Mouse (Mus musculus): Measurements from ENCODE around the gene Acot7. TPM values are rescaled to one million over a fixed set of nuclear protein-coding genes. Genes with fewer than 3 reads are reported as not detected.

The Acot7 gene
- polyA plus RNA-seq, 1 experiment from 2014 or later = 269 TPM

DNA sequence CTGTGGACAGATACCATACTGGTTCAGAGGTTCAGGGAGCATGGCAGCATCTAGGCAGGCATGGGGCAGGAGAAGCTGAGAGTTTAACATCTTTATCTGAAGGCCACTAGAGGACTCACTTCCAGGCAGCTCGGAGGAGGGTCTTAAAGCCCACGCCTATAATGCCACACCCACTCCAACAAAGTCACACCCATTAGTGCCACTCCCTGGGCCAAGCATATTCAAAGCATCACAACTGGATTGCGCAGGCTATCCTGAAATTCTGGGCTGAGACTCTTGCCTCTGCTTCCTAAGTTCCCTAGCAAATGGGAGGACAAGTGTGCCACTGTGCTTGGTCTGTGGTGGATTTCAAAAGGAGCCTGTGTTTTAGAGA is 7.2 kb downstream of the Acot7 start:
- Histone ChIP-seq H3K36me3 (ENCODE audit: control insufficient read depth, insufficient read depth) (no peaks in the 10 kb centered on the region), H3K4me1 (replicated peaks; ENCODE audit: control insufficient read depth, insufficient read depth, low read length) (peaks cover 27% of the 10 kb centered on the region), H3K9me3 (ENCODE audit: control insufficient read depth, low read length) (no peaks in the 10 kb centered on the region), H3K9ac (replicated peaks; ENCODE audit: low read depth, low read length) (peak overlapping the region; percentile 28; the same call in 1 of the 2 replicates), H3K27me3 (replicated peaks; ENCODE audit: control insufficient read depth, insufficient read depth, low read length) (no peaks in the 10 kb centered on the region), H3K27ac (ENCODE audit: low read length) (peak overlapping the region; percentile 64), H3K4me3 (replicated peaks; ENCODE audit: low read length) (no peak overlapping the region), H3K4me2 (ENCODE audit: low read length) (peak overlapping the region; percentile 30)
- peak; percentile 47 for ATAC-seq
- WGBS = 6% methylated on average over 3 of the region's 3 CpGs

DNA sequence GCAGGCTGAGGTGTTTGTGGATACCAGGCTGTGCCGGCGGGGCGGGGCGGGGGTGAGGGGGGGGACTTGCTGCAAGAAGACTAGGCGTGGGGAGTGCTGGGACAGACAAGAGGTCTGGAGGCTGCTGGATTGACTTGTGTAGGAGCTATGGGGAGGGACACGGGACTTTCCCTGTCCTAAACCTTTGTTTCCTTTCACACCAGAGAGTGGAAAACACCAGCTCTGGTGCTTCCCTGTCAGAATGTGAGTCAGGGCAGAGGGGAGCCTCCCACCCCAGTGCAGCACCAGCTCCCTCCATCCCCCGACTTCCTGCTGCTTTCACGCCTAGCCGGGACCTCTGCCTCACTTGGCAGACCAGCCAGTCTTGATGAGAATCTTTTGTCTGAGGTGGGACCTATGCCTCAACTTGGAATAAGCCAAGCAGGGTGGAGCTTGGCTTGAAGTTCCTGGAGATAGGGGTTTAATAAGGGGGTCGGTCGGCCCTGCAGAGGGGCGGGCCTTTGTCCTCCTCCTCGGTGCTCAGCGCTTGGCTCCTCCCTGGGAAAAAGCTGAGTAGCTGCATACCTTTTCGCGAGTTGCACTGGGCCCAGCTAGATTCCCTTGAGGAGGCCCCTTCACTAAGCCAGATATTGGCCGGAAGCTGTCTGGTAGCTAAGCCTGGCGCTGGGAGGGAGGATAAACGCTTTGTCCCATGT is 7.7 kb downstream of the Acot7 start:
- H3K9ac ChIP-seq (replicated peaks; ENCODE audit: low read depth, low read length) = peak overlapping the region; percentile 28
- no peak overlapping the region for H3K4me3 ChIP-seq (replicated peaks; ENCODE audit: low read length)
- peak overlapping the region; percentile 30 for H3K4me2 ChIP-seq (ENCODE audit: low read length)
- peaks cover 25% of the 10 kb centered on the region for H3K4me1 ChIP-seq (replicated peaks; ENCODE audit: control insufficient read depth, insufficient read depth, low read length)
- no peaks in the 10 kb centered on the region for H3K36me3 ChIP-seq (ENCODE audit: control insufficient read depth, insufficient read depth)
- peak; percentile 70 for ATAC-seq
- WGBS = 3% methylated on average over 19 of the region's 19 CpGs
- H3K9me3 ChIP-seq (ENCODE audit: control insufficient read depth, low read length) = no peaks in the 10 kb centered on the region
- H3K27me3 ChIP-seq (replicated peaks; ENCODE audit: control insufficient read depth, insufficient read depth, low read length) = no peaks in the 10 kb centered on the region
- H3K27ac ChIP-seq (ENCODE audit: low read length) = peak overlapping the region; percentile 64

DNA sequence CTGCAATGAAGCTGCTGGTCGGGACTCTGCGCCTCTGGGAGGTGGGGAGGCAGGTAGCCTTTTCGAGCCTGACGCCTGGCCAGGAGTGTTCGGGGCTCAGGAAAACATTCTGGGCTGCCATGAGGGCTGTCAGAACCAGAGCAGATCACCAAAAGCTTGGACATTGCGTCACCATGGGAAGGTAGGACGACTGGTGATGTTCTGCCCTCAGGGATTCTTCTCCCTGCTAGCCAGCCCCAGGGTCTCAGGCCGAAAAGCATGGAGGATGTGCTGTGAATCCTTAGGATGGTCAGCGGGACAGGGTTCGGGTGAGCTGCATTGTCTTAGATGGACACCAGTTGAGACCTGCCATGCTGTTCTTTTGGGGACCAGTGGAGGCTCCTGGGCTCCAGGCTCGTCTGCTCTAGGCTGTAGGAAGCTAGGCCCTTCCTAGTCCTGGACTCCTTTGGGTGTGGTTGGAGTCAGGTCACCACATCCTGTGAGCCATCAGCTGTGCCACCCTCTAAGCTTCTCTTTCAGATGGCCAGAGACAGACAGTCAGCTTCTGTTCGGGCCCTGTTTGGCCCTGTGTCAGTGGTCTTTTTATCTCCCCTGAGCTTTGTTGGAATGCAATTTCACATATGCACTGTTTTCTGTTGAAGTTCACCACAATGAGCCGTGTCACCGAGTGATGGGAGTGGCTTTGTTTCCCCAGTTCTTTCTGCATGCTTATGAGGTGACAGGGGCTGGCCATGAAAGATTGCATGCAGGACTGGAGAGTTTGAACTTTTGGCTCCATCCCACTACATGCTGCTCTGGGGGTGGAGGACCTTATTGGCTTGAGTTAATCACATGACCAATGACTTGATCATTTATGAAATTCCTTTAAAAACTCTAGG is 8.5 kb downstream of the Acot7 start:
- Histone ChIP-seq H3K27me3 (replicated peaks; ENCODE audit: control insufficient read depth, insufficient read depth, low read length) (no peaks in the 10 kb centered on the region), H3K4me2 (ENCODE audit: low read length) (peak overlapping the region; percentile 30), H3K9ac (replicated peaks; ENCODE audit: low read depth, low read length) (peak overlapping the region; percentile 28), H3K36me3 (ENCODE audit: control insufficient read depth, insufficient read depth) (no peaks in the 10 kb centered on the region), H3K4me1 (replicated peaks; ENCODE audit: control insufficient read depth, insufficient read depth, low read length) (peaks cover 25% of the 10 kb centered on the region), H3K9me3 (ENCODE audit: control insufficient read depth, low read length) (no peaks in the 10 kb centered on the region), H3K4me3 (replicated peaks; ENCODE audit: low read length) (no peak overlapping the region), H3K27ac (ENCODE audit: low read length) (peak overlapping the region; percentile 64; the same call in 1 of the 2 replicates)
- WGBS = 30% methylated on average over 14 of the region's 14 CpGs
- ATAC-seq = no peak

DNA sequence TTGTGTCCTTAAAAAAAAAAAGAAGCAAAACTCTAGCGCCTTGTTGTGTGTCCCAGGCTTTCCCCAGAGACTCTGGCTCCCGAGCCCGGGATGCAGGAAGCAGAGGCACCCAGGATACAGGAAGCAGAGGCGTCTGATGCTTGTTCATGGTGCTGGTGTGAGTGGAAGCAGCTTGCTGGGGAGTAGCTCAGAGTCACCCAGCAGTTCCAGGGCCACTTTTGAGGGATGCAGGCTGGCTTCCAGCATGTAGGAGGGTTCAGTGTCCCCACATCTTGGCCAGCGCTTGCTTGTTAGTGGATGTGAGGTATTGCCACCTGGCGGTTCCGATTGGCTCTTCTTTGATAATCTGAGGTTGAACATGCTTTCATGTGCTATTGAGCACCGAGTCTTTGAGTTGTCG is 9.2 kb downstream of the Acot7 start:
- no peak overlapping the region for H3K27ac ChIP-seq (ENCODE audit: low read length)
- no peaks in the 10 kb centered on the region for H3K9me3 ChIP-seq (ENCODE audit: control insufficient read depth, low read length)
- H3K4me2 ChIP-seq (ENCODE audit: low read length) = no peak overlapping the region
- no peak for ATAC-seq
- no peaks in the 10 kb centered on the region for H3K36me3 ChIP-seq (ENCODE audit: control insufficient read depth, insufficient read depth)
- peaks cover 25% of the 10 kb centered on the region for H3K4me1 ChIP-seq (replicated peaks; ENCODE audit: control insufficient read depth, insufficient read depth, low read length)
- no peaks in the 10 kb centered on the region for H3K27me3 ChIP-seq (replicated peaks; ENCODE audit: control insufficient read depth, insufficient read depth, low read length)
- 81% methylated on average over 9 of the region's 9 CpGs for WGBS
- H3K4me3 ChIP-seq (replicated peaks; ENCODE audit: low read length) = no peak overlapping the region
- no peak overlapping the region for H3K9ac ChIP-seq (replicated peaks; ENCODE audit: low read depth, low read length)

DNA sequence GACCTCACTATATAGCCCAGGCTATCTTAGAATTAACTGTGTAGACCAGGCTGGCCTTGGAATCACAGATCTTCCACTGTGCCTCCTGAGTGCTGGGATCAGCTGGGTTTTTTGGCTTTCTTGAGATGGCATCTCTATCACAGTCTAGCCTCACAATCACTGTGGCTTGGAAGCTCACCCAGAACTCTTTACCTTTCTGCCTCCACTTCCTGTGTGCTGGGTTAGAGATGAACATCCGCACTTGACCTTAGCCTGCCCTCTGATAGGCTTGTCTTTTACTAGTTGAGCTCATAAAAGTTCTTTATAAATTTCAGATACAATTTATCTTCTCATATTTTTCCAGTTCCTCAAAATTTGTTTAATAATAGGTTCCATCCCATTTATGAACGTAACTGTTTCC is 10.7 kb downstream of the Acot7 start:
- ATAC-seq = no peak
- H3K4me3 ChIP-seq (replicated peaks; ENCODE audit: low read length) = no peak overlapping the region
- H3K27me3 ChIP-seq (replicated peaks; ENCODE audit: control insufficient read depth, insufficient read depth, low read length) = no peaks in the 10 kb centered on the region
- no peaks in the 10 kb centered on the region for H3K36me3 ChIP-seq (ENCODE audit: control insufficient read depth, insufficient read depth)
- WGBS = 89% methylated on average over 2 of the region's 2 CpGs
- peaks cover 34% of the 10 kb centered on the region for H3K4me1 ChIP-seq (replicated peaks; ENCODE audit: control insufficient read depth, insufficient read depth, low read length)
- H3K9ac ChIP-seq (replicated peaks; ENCODE audit: low read depth, low read length) = no peak overlapping the region
- H3K4me2 ChIP-seq (ENCODE audit: low read length) = no peak overlapping the region
- H3K27ac ChIP-seq (ENCODE audit: low read length) = no peak overlapping the region
- no peaks in the 10 kb centered on the region for H3K9me3 ChIP-seq (ENCODE audit: control insufficient read depth, low read length)

DNA sequence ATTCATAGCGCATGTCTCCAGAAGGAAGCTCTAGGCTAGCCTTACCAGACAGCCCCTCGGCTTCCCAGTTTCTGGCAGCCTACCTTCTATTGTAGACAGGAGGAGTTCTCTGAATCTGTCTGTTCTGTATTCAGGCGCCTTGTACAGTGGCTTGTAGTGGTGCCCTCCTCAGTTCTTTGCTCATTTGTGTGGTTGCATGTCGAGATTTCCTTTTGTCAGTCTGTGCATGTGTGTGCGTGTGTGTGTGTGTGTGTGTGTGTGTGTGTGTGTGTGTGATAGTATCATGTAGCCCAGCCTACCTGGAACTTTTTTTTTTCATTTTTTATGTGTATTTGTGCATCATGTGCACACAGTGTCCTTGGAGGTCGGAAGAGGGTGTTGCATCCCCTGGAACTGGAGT is 11.1 kb downstream of the Acot7 start:
- H3K36me3 ChIP-seq (ENCODE audit: control insufficient read depth, insufficient read depth) = no peaks in the 10 kb centered on the region
- H3K4me2 ChIP-seq (ENCODE audit: low read length) = no peak overlapping the region
- no peaks in the 10 kb centered on the region for H3K9me3 ChIP-seq (ENCODE audit: control insufficient read depth, low read length)
- H3K4me3 ChIP-seq (replicated peaks; ENCODE audit: low read length) = no peak overlapping the region
- H3K27me3 ChIP-seq (replicated peaks; ENCODE audit: control insufficient read depth, insufficient read depth, low read length) = no peaks in the 10 kb centered on the region
- H3K4me1 ChIP-seq (replicated peaks; ENCODE audit: control insufficient read depth, insufficient read depth, low read length) = peaks cover 34% of the 10 kb centered on the region
- no peak for ATAC-seq
- H3K27ac ChIP-seq (ENCODE audit: low read length) = no peak overlapping the region
- H3K9ac ChIP-seq (replicated peaks; ENCODE audit: low read depth, low read length) = no peak overlapping the region
- WGBS = 89% methylated on average over 6 of the region's 6 CpGs

DNA sequence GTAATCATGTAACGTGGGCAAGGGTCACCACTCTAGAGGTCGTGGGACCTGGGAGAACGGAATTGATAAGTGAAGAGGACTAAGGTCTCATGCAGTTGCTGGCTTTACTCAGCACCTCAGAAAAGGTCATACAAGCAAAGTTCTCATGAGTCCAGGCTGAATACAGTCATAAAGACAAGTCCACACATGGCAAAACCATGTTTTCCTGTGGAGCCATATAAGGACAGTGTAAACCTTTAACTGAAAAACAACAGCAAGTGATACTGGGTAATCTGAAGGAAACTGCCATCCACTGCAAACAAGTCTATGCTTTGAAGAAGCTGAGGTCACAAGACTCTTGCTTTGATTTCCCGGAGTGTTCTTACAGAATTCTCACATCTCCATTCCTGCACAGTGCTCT is 11.8 kb downstream of the Acot7 start:
- H3K4me1 ChIP-seq (replicated peaks; ENCODE audit: control insufficient read depth, insufficient read depth, low read length) = peaks cover 29% of the 10 kb centered on the region
- no peak for ATAC-seq
- WGBS = 88% methylated on average over 4 of the region's 4 CpGs

DNA sequence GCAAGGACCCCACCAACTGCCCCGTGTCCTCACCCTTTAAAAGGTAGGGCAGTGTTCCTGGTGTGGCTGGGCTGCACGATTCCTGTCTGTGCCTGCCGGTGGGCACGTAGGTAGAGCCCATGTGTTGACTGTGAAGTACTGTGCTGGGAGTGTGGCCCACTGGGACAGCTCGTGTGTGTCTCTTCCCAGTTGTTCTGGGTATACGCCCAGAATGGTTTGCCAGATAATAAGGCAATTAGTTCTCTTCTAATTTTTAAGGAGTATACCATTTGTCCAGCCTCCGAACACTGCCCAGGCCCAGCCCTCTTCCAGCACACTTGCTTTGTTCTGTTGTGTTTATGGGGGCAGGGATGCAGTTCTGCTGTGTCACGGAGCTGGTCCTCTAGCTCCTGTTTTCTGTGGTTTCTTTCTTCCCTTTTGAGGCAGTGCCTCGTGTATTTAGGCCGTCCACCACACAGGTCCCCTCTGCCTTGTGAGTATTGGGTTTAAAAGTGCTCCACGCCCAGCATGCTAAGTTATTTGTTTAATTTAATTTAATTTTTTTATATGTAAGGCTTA is 12.2 kb downstream of the Acot7 start:
- Histone ChIP-seq H3K4me2 (ENCODE audit: low read length) (no peak overlapping the region), H3K4me1 (replicated peaks; ENCODE audit: control insufficient read depth, insufficient read depth, low read length) (peaks cover 24% of the 10 kb centered on the region), H3K4me3 (replicated peaks; ENCODE audit: low read length) (no peak overlapping the region), H3K9ac (replicated peaks; ENCODE audit: low read depth, low read length) (no peak overlapping the region), H3K27me3 (replicated peaks; ENCODE audit: control insufficient read depth, insufficient read depth, low read length) (no peaks in the 10 kb centered on the region), H3K27ac (ENCODE audit: low read length) (no peak overlapping the region), H3K36me3 (ENCODE audit: control insufficient read depth, insufficient read depth) (no peaks in the 10 kb centered on the region), H3K9me3 (ENCODE audit: control insufficient read depth, low read length) (no peaks in the 10 kb centered on the region)
- ATAC-seq = no peak
- 48% methylated on average over 11 of the region's 11 CpGs for whole genome bisulfite sequencing

More for the DNA sequence above, 11.8 kb downstream of the Acot7 start:
- no peaks in the 10 kb centered on the region for H3K27me3 ChIP-seq (replicated peaks; ENCODE audit: control insufficient read depth, insufficient read depth, low read length)
- H3K9me3 ChIP-seq (ENCODE audit: control insufficient read depth, low read length) = no peaks in the 10 kb centered on the region
- H3K4me3 ChIP-seq (replicated peaks; ENCODE audit: low read length) = no peak overlapping the region
- no peaks in the 10 kb centered on the region for H3K36me3 ChIP-seq (ENCODE audit: control insufficient read depth, insufficient read depth)
- no peak overlapping the region for H3K27ac ChIP-seq (ENCODE audit: low read length)
- no peak overlapping the region for H3K9ac ChIP-seq (replicated peaks; ENCODE audit: low read depth, low read length)
- no peak overlapping the region for H3K4me2 ChIP-seq (ENCODE audit: low read length)

DNA sequence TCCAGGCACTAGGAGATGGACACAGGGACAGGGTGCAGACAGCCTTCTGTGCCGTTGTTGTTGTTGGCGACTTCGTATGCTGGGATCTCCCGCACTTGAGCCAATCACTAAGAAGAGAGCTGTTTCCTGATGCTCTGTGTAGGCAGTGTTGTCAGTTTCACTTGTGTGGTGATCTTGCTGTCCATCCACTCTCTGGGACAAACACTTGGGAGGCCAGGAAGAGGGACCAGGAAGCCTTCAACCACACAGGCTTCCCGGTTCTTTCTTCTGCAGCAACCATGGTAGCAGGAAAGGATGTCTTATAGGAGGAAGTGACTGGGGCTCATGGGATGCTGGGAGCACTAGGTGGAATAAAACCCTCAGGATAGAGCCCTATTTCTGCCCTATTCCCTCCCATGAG is 12.8 kb downstream of the Acot7 start:
- H3K27me3 ChIP-seq (replicated peaks; ENCODE audit: control insufficient read depth, insufficient read depth, low read length) = no peaks in the 10 kb centered on the region
- H3K9me3 ChIP-seq (ENCODE audit: control insufficient read depth, low read length) = no peaks in the 10 kb centered on the region
- H3K4me2 ChIP-seq (ENCODE audit: low read length) = no peak overlapping the region
- no peak overlapping the region for H3K4me3 ChIP-seq (replicated peaks; ENCODE audit: low read length)
- H3K9ac ChIP-seq (replicated peaks; ENCODE audit: low read depth, low read length) = no peak overlapping the region
- H3K4me1 ChIP-seq (replicated peaks; ENCODE audit: control insufficient read depth, insufficient read depth, low read length) = peaks cover 19% of the 10 kb centered on the region
- 83% methylated on average over 5 of the region's 5 CpGs for WGBS
- ATAC-seq = no peak
- no peak overlapping the region for H3K27ac ChIP-seq (ENCODE audit: low read length)
- no peaks in the 10 kb centered on the region for H3K36me3 ChIP-seq (ENCODE audit: control insufficient read depth, insufficient read depth)

Measured in forebrain, embryonic 16.5 days (tissue).